Mouse (Mus musculus) ovary, adult 18-20 months (tissue): ENCODE measurements at regions not wholly inside any gene's neighbourhood (a gene's known extent, or its start where the extent isn't known, plus 50 kb on each side); places are given as distances from the start of the nearest gene placed in this dataset.

ENCODE experiments used
- DNase-seq: peaks from one replicate; pipeline ENCODE4 v3.0.0; 2022; ENCODE audit warnings: low spot score, mixed read lengths

DNA sequence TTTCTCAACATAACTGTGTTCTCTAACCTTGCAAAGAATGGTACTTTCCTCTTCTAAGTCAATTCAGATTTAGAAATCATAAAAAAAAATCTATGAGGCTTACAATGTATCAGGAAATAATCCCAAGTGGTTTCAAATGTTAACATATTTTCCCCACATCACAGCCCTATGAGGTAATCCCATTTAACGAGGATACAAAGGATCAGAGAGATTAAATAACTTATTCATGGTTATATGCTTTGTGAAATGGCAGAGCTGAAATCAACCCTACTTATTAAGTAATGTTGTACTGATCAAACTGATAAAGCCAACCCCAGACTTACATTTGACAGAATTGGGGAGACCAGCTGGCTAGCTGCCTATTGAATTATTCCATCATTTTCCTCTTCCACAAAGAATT, 614.4 kb downstream of the Ntrk3 start:
- no peak for DNase-seq

GRCm38 (mm10) chr7:78121151-78121486, 616.7 kb downstream of the Ntrk3 start:
- DNase-seq, result no peak

DNA sequence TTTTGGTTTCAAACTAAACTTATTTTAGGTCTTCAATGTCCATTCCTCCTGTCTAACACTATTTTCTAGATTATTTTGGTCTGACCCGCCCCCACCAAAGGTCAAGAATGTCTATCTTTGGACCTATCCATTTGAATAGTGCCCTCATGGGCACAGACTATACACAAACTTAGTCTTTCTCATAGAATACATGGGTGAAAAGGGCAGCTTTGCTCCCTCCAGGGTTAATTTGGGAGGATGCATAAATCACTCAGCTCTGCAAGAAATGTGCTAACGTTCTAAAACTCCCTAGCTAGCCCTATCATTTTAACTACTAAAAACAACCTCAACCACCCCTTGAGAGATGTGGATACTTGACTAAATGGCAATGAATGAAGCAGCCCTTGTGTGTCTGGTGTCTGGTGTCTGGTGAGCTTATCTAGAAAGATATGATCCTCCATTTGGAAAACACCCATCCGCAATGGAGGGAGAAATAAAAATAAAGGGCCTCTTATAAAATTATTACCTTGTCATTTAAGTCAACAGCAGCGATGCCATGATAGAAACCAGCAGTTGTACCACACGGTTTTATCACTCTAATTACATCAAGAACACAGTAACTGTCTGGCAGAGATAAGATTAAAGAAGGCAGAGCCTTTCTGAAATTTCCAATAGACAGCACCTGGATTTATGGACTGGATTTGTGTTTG, 617.2 kb downstream of the Ntrk3 start:
- no peak for DNase-seq

- no peak for DNase-seq
These were observed 618.0 kb downstream of the Ntrk3 start for GRCm38 (mm10) chr7:78119809-78120208.

DNA sequence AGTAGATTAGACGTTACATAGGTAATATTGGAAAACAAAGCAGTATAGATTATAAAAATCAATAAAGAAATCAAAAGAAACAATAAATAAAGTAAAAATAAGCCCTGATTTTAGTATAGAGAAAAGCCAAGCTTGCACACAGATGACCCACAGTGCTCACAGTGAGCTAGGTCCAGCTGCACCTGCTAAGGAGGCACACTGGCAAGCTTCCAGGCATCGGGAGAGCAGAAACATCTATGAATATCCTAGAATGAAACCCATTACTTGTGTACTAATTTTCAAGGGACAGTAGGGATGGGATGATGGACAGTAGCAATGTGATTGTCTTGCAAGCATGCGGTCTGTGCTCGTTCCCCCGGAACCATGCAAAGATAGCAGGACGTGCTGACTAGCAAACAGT, 626.5 kb downstream of the Ntrk3 start:
- no peak for DNase-seq

GRCm38 (mm10) chr7:78103536-78104279, 634.1 kb downstream of the Ntrk3 start:
- DNase-seq, result no peak

- DNase-seq, result no peak
These were observed 635.4 kb downstream of the Ntrk3 start for GRCm38 (mm10) chr7:78102396-78102795.

GRCm38 (mm10) chr7:78086566-78087008, 651.2 kb downstream of the Ntrk3 start:
- no peak for DNase-seq

DNA sequence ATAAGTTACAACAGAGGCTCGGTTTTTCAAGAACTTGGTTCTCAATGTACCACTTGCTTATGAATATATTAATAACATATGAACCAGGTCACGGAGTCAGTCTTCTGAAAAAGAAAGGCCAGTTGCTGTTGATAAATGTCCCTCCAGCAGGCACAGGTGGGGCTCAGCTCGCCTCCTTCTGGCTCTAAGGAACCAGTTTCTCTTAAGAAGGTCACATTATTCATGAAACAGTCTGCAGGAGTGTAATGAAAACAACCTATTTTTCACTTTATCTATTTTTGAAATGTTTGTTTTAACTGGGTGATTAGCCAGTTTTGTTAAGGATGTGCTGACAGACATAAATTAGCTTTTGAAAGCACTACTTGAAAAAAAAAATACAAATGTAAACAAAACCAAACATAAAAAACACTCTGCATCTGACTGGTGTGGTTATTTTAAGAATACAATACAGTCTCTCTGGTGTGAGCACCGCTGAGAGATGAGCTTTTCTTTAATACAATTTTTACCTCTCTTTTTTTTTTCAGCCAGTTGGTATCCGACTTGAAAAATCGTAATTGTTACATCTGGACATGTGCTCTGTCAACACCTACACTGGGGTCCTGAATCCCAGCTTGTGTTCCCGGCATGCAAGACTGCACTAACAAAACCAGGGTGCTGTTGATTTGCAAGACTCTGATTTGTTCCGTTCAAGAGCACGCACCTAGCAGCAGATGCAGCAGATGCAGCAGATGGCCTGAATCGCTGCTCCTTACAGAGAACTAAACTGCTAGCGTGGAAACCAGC, 651.8 kb downstream of the Ntrk3 start:
- DNase-seq, result no peak

- no peak for DNase-seq
These were observed 658.1 kb downstream of the Ntrk3 start for GRCm38 (mm10) chr7:78079708-78080107.

DNA sequence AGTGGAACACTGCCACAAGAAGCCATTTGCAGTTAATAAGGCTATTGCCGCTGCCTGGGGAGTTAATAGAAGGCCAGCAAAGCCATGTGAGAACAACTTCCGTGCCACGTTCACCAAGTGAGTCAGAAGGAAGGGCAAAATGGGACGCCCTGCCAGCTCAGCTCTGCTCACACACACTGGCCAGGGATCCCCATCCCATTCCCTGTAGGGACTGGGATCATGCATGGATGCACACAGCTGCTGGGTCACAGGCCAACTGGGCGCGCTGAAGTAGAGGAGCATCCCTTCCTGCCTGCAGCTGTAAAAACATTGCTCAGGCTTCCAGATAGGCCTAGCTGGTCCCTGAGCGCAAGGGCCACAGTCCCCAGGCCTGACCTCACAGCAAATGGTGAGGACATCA, 666.7 kb downstream of the Ntrk3 start:
- no peak for DNase-seq

DNA sequence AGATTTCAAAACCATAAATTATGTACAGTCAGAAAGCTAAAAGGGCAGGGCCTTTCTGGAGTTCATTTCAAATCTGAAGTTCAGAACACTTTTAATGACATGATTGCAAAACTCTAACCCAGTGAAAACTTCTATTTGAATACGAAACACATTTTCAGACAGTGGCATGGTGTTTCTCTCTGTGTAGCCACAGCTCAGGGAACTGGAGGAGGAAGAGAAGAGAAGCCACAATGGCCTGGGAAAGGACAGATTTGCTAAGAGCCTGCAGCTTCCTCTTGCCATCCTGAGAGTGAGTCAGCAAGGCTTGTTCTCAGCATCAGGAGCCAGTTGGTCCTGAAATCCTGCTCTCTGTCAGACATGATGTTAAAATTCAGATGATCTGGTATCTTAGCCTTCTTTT, 676.2 kb downstream of the Ntrk3 start:
- DNase-seq, result no peak

DNA sequence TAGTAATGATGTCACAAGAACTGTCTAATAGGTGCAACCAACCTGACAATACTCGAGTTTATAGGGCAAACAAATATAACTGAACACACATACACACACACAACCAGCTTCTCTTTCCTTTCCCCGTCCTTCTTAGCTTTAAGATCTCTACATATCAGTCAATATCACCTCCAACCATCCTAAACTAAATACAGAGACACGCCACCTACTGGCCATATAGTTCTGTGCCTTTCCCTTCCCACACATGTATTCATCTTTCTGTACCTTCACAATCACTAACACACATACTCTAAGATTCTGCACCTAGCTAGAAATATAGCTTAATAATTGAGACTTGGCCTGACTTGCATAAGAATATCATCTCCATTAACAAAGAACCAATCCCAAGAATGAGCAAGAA, 688.2 kb downstream of the Ntrk3 start:
- no peak for DNase-seq

DNA sequence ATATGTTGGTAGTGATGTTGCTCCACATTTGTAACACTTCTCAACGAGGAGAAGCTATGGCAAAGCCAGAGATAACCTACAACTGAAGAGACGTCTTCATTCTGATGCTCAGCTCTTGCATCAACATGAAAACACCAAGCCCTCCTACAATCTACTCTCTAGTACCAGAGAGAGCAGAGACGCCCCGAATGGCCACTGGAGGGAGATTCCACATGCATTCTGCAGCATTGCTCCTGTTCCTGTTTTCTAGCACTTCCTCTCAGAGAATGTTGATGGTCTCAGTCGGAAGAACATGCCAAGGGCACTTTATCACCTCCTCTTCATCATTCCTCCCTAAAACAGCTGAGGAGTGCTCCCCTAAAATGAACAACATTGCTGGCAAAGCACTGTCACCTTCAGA, 692.4 kb downstream of the Ntrk3 start:
- DNase-seq, result no peak

DNA sequence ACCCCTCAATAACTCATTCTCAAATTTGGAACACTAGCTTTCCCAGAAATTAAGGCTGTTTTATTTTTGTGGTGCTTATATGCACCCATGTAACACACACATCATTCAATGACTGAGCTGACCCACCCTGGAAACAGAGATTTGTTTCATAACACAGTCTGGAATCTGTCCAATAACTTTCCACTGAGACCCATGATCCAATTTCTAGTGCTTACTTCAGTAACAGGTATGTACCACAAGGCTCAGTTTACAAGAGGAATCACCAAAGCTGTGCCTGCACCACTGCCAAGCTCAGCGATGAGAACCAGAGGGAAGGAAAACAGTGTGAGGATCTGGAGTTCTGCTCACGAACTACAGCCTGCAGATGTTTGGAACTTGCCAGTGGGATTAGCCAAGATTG, 706.8 kb downstream of the Ntrk3 start:
- no peak for DNase-seq

DNA sequence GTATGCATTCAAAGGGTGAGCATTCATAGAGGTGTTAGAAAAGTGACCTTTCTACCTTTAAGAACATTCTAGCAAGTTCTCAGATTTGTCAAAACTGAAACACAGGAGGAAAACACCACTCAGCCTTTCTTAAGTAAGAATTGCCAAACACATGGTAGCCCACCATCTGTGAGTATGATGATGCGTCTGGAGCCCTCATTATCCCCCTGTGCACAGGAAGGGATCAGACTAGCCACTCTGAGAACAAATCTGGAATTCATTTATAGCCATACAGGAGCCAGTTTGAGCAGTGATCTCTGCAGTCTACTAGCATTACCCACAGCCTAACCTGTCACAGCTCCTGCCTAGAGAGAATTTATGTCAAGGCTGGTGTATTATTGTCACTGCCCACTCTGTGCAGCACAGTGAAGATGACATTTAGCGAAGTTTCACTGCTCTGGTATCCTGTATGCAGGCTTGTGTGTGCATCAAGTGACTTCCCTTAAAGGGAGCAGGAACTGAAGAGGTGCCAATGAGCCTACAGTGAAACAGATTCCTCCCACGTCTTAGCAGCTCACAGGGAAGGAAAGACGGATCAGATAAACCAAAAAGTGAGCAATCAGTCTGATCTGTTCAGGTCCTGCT, 710.7 kb downstream of the Ntrk3 start:
- no peak for DNase-seq

- peak; percentile 26 for DNase-seq
These were observed 714.2 kb downstream of the Ntrk3 start for GRCm38 (mm10) chr7:78023591-78023990.

DNA sequence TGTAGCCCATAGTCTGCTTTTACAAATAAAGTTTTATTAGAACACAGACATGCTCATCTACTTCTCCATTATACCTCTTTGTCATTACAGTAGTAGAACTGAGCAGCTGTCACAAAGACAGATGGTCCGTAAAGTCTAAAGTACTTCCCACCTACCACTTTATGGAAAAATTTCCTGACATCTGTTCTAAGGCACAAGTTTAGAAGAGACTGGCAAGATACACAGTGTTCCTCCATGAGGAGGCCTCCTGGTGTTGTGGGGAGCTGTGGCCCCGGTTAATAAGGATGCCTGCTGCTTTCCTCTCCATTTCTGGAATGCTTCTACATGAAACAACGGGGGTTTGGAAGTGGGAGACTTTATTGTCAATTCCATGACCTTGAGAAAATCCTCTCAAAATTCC, 714.7 kb downstream of the Ntrk3 start:
- DNase-seq, result no peak

DNA sequence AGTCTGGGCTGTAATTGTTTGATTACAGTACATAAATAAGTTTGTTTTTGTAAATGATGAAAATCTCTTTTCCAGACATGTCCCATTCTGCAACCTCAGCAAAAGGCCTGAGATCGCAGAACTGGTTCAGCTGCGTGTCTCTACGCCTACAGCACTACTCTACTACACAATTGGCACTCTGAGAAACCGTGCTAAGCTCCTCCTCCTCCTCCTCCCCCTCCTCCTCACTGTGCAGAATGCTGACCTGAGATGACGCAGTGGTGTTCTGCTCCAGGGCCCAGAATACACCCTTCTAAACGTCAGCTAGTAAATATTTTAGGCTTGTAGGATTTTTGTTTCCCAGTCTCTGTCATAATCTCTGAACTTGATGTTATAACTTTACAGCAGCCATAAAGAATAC, 724.2 kb downstream of the Ntrk3 start:
- DNase-seq, result no peak

GRCm38 (mm10) chr7:78003086-78003485, 734.7 kb downstream of the Ntrk3 start:
- no peak for DNase-seq

DNA sequence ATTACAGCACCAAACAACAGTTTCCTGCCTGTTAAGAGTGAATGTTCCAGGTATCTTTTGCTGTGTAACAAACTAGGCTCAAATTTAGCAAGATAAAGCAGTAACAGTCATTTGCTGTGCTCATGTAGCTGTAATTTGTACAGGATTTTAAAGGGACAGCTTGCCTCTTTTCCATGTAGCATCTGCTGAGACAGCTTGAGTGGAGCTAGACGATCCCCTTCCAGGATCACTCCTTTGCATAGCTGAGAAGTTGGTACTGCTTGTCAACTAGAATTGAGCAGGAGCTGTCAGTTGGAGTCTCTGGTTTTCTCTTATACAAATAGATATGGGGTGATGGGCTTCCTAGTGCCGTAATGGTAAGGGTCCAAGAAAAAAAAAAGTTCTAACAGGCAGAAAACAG, 744.0 kb downstream of the Ntrk3 start:
- DNase-seq, result no peak

GRCm38 (mm10) chr7:77990150-77990549, 747.7 kb downstream of the Ntrk3 start:
- no peak for DNase-seq

GRCm38 (mm10) chr7:77988177-77988576, 749.6 kb downstream of the Ntrk3 start:
- peak; percentile 9 for DNase-seq
